Mouse (Mus musculus) midbrain, embryonic 16.5 days (tissue): ENCODE data around the gene Gpt2. TPM values are rescaled to one million over a fixed set of nuclear protein-coding genes. Genes with fewer than 3 reads are reported as not detected.

ENCODE experiments used
- ATAC-seq: fragments of 200-750 bp; cut with Nextera tagmentation; 2 replicates; pipeline ENCODE4 v1.8.0; 2017; ENCODE audit warnings: moderate TSS enrichment
- H3K27ac ChIP-seq: fragments of 300-500 bp; sonication (generic); 2 replicates; pipeline ENCODE4 v1.5.1; 2014; ENCODE audit warnings: mild to moderate bottlenecking, low read length, mixed read lengths
- H3K27me3 ChIP-seq: fragments of 300-500 bp; sonication (generic); 2 replicates; pipeline ENCODE4 v1.6.1; 2014; ENCODE audit warnings: low read depth, low read length, mixed read lengths; ENCODE audit not compliant: control insufficient read depth, insufficient read depth
- H3K36me3 ChIP-seq: fragments of 300-500 bp; sonication (generic); 2 replicates; pipeline ENCODE4 v1.6.1; 2014; ENCODE audit warnings: mild to moderate bottlenecking, low read length, moderate library complexity, mixed read lengths; ENCODE audit not compliant: control insufficient read depth, insufficient read depth
- H3K4me1 ChIP-seq: fragments of 300-500 bp; sonication (generic); 2 replicates; pipeline ENCODE4 v1.6.1; 2014; ENCODE audit warnings: mild to moderate bottlenecking, low read length, mixed read lengths; ENCODE audit not compliant: control insufficient read depth, insufficient read depth
- H3K4me2 ChIP-seq: fragments of 300-500 bp; sonication (generic); 2 replicates; pipeline ENCODE4 v1.6.1; 2014; ENCODE audit warnings: mild to moderate bottlenecking, low read length, mixed read lengths
- H3K4me3 ChIP-seq: fragments of 300-500 bp; sonication (generic); 2 replicates; pipeline ENCODE4 v1.5.1; 2014; ENCODE audit warnings: low read depth, mild to moderate bottlenecking, low read length, moderate library complexity, mixed read lengths
- H3K9ac ChIP-seq: fragments of 300-500 bp; sonication (generic); 2 replicates; pipeline ENCODE4 v1.6.1; 2014; ENCODE audit warnings: low read depth, low read length, mixed read lengths
- H3K9me3 ChIP-seq: fragments of 300-500 bp; sonication (generic); replicated peaks from 2 replicates; pipeline ENCODE4 v1.6.1; 2014; ENCODE audit warnings: mild to moderate bottlenecking, low read length, mixed read lengths; ENCODE audit not compliant: control insufficient read depth, poor library complexity, severe bottlenecking
- WGBS: fragments of 180-500 bp; shearing (Covaris S2); extraction: QIAGEN DNeasy Blood & Tissue Kit; methylation state at CpG from one replicate; pipeline ENCODE4 v1.1.7; 2014; 5-methylcytosine and 5-hydroxymethylcytosine counted together
- polyA plus RNA-seq: library from polyadenylated mRNA; unstranded; fragments of >200 nt; fragmentation: Nextera tagmentation; extraction: Ambion mirVana; gene quantifications from 2 replicates; pipeline ENCODE4 v1.2.1, GENCODE M21; 2015

The Gpt2 gene
- polyA plus RNA-seq = 37.7 and 42.2 TPM in 2 replicates

DNA sequence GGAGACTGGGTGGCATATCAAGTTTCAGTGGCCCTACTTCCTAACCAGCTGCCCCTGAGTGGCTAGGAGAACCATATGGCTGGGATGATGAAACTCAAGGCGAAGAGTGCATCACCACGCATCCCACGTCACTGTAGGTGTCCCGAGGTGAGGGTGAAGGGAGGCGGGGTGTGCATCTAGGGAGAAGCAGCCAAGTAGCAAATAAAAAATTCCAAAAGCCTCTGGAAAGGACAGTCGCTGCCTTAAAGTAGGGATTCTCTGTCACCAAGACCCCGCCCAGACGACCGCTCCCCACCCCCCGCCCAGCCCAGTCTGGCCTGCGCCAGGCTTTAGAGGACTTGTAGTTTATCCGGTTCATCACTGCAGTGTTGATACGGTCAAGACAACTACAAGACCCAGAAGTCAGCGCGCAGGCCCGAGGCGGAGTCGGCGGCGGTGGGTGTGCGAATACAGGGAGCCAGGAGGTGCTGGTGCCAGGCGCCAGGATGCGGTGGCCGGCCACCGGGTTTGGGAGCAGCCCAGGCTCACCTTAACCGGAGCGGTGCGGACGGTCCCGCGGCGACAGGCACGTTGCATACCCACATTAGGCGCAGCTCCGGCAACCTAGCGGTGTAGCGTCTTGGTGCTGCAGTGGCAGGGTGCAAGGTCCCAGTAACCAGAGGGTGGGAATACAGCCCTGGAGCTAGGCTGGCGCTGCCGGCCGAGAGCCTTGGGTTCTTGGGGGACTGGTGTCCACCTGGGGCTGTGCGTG lies at the start of gene Gpt2:
TSS of gene Gpt2 (plus strand) at position 452 of the 751 bp plus-strand sequence.
- H3K36me3 ChIP-seq = no peaks in the 10 kb centered on the region
- H3K9me3 ChIP-seq = no peaks in the 10 kb centered on the region
- WGBS = under 1% methylated on average over 41 of the region's 41 CpGs
- H3K4me1 ChIP-seq = peaks cover 13% of the 10 kb centered on the region
- H3K27ac ChIP-seq = peak within 1 kb of the TSS; percentile 83
- peak; percentile 99 for ATAC-seq
- peak within 1 kb of the TSS; percentile 60 for H3K4me3 ChIP-seq
- H3K4me2 ChIP-seq = peak within 1 kb of the TSS; percentile 69
- no peaks in the 10 kb centered on the region for H3K27me3 ChIP-seq
- H3K9ac ChIP-seq = peak within 1 kb of the TSS; percentile 86

DNA sequence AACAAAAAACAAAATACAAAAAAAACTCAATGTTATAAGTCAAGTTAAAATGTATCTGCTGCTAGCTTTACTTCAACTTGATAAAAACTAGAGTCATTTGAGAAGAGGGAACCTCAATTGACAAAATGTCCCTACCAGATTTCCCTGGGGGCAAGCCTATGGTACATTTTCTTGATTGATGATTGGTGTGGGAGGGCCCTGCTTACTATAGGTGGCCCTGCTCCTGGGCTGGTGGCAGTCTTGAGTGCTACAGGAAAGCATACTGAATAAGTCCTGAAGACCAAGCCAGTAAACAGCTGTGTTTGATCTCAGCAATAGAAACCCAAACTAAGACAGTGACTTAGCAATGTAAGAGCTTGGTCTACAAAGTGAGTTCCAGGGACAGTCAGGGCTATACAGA lies 48.3 kb upstream of the Gpt2 start:
- H3K9ac ChIP-seq = no peak overlapping the region
- H3K4me2 ChIP-seq = no peak overlapping the region
- no peaks in the 10 kb centered on the region for H3K27me3 ChIP-seq
- no peaks in the 10 kb centered on the region for H3K4me1 ChIP-seq
- no peak overlapping the region for H3K27ac ChIP-seq
- no peak overlapping the region for H3K4me3 ChIP-seq
- 0 out of 2 replicates have a peak, but pooled peaks cover 3% of the 10 kb centered on the region for H3K9me3 ChIP-seq
- no peaks in the 10 kb centered on the region for H3K36me3 ChIP-seq
- ATAC-seq = no peak

DNA sequence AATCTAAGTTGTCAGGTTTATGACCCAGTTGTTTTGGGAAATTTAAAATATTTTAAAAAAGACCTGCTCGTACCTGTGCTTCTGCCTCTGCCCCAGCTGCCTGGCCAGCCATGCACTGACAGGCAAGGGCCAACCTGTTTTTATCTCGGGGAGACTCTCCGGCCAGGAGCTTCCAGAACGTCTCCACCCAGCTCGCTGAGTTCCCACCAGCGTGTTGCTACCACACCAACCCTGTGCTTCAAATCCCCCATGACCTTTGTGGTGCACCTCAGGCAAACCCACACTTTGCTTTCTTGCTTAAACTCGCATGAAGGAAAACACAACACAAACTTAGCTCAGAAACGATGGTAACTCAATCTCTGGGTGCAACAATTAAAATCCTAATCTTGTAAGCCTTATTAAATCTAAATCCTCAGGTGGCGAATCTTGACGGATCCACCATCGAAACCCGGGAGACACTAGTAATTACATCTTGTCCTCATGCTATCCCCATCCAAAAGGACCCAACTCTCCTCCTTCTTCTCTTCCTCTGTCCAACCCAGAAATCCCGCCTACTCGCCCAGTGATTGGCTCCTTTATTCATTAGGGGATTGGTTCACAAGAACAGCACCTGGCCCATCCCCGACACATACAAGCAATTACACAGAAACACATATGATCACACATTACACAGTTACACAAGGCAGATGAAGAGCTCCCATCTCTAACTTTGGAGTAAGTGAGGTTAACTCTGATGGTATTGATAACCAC lies 46.3 kb upstream of the Gpt2 start:
- Histone ChIP-seq H3K36me3 (no peaks in the 10 kb centered on the region), H3K27ac (no peak overlapping the region), H3K27me3 (no peaks in the 10 kb centered on the region), H3K9ac (no peak overlapping the region), H3K4me2 (no peak overlapping the region), H3K4me1 (no peaks in the 10 kb centered on the region), H3K9me3 (no peaks in the 10 kb centered on the region), H3K4me3 (no peak overlapping the region)
- no peak for ATAC-seq
- WGBS = 85% methylated on average over 15 of the region's 15 CpGs

DNA sequence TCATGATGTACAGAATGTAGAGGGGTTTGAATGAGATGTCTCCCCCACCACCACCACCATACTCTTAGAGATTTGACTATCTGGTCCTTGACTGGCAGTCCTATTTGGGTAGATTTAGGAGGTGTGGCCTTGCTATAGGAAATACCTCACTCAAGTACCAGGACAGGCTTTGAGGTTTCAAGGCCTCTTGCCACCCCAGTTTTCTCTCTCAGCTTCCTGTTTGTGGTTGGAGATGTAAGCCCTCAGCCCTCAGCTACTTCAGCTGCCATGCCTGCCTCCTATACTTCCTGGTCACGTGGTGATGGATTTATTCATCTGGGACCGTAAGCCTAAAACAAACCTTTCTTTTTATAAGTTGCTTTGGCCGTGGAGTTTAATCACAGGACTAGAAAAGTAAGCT lies 42.0 kb upstream of the Gpt2 start:
- Histone ChIP-seq H3K27me3 (no peaks in the 10 kb centered on the region), H3K27ac (no peak overlapping the region), H3K4me3 (no peak overlapping the region), H3K9me3 (no peaks in the 10 kb centered on the region), H3K4me1 (peaks cover 4% of the 10 kb centered on the region; the same call in 1 of the 2 replicates), H3K36me3 (no peaks in the 10 kb centered on the region), H3K4me2 (no peak overlapping the region), H3K9ac (no peak overlapping the region)
- 87% methylated on average over 3 of the region's 3 CpGs for WGBS
- ATAC-seq = no peak

DNA sequence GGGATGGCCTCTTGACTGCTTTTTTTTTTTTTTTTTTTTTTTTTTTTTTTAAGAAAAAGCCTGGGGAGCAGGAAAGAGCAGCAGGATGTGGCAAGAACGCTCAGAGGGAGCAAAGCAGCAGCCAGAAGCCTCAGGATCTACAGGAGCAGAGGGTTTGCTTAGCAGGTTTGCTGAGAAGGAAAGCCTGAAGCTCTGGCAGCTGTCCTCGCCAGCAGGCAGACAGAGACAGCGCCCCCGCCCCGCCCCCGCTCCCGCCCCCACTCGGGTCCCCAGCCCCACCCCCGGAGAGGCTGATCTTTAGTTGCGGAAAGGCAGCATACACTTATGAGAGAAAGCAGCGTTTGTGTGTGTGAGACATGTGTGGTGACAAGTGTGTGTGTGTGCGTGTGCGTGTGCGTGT lies 40.0 kb upstream of the Gpt2 start:
- no peak overlapping the region for H3K27ac ChIP-seq
- WGBS = 20% methylated on average over 14 of the region's 14 CpGs
- no peaks in the 10 kb centered on the region for H3K36me3 ChIP-seq
- H3K9me3 ChIP-seq = no peaks in the 10 kb centered on the region
- no peak for ATAC-seq
- H3K9ac ChIP-seq = no peak overlapping the region
- H3K4me1 ChIP-seq = peaks cover 4% of the 10 kb centered on the region; the same call in 1 of the 2 replicates
- peak overlapping the region; percentile 36 for H3K4me2 ChIP-seq
- H3K27me3 ChIP-seq = no peaks in the 10 kb centered on the region
- H3K4me3 ChIP-seq = no peak overlapping the region

DNA sequence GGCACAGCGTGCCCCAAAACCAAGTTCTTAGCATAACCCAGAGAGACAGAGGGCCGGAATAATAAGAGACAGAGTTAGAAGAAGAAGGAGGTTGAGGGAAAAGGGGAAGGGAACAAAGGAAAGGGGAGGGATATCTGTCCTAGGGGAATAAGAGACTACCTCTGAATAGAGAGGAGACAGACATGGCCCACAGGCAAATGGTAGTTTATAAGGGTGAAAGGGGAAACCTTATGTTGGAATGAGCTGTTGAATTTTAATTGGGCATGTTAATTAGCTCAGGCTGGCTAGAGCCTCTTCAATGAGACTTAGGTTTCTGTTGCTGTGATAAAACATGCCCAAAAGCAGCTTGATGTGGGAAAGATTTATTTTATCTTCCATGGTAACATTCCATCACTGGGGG lies 39.1 kb upstream of the Gpt2 start:
- H3K9me3 ChIP-seq = no peaks in the 10 kb centered on the region
- H3K9ac ChIP-seq = no peak overlapping the region
- no peak overlapping the region for H3K27ac ChIP-seq
- H3K4me1 ChIP-seq = peaks cover 4% of the 10 kb centered on the region; the same call in 1 of the 2 replicates
- H3K27me3 ChIP-seq = no peaks in the 10 kb centered on the region
- ATAC-seq = no peak
- H3K36me3 ChIP-seq = no peaks in the 10 kb centered on the region
- 62% methylated on average over 2 of the region's 2 CpGs for WGBS
- no peak overlapping the region for H3K4me3 ChIP-seq
- no peak overlapping the region for H3K4me2 ChIP-seq

DNA sequence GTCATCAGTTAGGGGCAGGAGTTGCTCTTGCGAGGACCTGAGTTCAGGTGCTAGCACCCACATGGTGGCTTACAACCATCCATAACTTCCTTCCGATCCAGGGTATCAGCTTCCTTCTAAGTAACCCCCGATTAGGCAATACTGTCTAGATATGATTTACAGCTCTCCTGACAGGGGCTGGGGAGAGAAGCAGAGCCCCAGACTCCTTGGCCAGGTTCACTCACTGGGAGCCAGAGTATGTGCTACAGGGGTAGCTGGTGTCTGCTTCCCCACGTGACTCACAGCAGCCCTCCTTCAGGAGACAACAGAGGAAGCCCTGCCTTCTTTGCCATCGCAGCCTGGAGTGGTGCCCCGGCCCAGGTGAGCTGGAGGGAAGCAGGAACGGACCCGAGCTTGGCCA lies 37.6 kb upstream of the Gpt2 start:
- Histone ChIP-seq H3K9ac (no peak overlapping the region), H3K4me2 (no peak overlapping the region), H3K36me3 (no peaks in the 10 kb centered on the region), H3K4me3 (no peak overlapping the region), H3K4me1 (peaks cover 4% of the 10 kb centered on the region; the same call in 1 of the 2 replicates), H3K27me3 (no peaks in the 10 kb centered on the region), H3K27ac (no peak overlapping the region), H3K9me3 (no peaks in the 10 kb centered on the region)
- WGBS = 76% methylated on average over 8 of the region's 8 CpGs
- no peak for ATAC-seq

DNA sequence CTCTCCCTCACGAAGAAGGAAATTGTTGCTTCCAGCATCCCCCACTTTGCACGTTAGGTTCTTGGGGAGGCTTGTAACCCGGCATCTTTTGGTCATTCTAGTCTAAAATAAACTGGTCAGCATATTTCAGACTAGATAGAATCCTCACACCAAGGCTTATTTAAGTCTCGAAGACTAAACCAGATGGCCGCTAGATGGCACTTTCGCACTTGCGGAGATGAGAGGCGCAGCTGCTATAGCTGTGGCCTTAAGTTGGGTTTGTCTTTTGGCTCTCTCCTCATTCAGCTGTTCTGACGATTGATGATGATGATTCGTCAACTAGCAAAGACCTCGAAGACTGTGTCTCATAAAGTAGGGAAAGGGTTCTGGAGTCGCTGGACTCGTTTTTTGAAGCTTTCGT lies 35.8 kb upstream of the Gpt2 start:
- Histone ChIP-seq H3K4me1 (peaks cover 4% of the 10 kb centered on the region; the same call in 1 of the 2 replicates), H3K9ac (no peak overlapping the region), H3K27ac (no peak overlapping the region), H3K27me3 (no peaks in the 10 kb centered on the region), H3K4me3 (no peak overlapping the region), H3K36me3 (no peaks in the 10 kb centered on the region), H3K4me2 (no peak overlapping the region), H3K9me3 (no peaks in the 10 kb centered on the region)
- peak; percentile 58; the same call in 1 of the 2 replicates for ATAC-seq
- 12% methylated on average over 14 of the region's 14 CpGs for WGBS

DNA sequence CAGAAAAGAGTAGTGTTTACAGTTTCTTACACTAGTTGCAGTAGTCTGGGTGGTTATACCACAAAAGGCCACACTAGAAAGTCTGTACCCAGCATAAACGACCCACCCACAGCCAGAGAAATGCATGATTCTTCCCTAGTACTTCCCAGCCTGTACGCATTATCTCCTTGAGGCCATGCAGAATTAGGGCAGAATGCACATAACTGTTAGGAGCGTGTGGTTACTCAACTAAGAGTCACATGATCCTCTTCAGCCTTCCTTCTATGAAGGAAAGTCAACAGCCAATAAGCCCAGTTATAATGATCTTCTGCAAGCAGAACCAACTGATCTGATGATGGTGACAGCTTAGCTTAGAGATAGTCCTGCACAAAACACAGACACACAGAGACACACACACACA lies 32.8 kb upstream of the Gpt2 start:
- H3K4me3 ChIP-seq = no peak overlapping the region
- H3K4me2 ChIP-seq = no peak overlapping the region
- no peaks in the 10 kb centered on the region for H3K36me3 ChIP-seq
- ATAC-seq = no peak
- H3K4me1 ChIP-seq = no peaks in the 10 kb centered on the region
- H3K27me3 ChIP-seq = no peaks in the 10 kb centered on the region
- no peaks in the 10 kb centered on the region for H3K9me3 ChIP-seq
- H3K9ac ChIP-seq = no peak overlapping the region
- 80% methylated on average over 3 of the region's 3 CpGs for WGBS
- H3K27ac ChIP-seq = no peak overlapping the region
